Mouse (Mus musculus) lung, postnatal 25 days (tissue): ENCODE data around the gene Ces1h.

Source experiments
- DNase-seq: peaks from one replicate; pipeline ENCODE4 v3.0.0; 2022; ENCODE audit warnings: low spot score

Gene Ces1h

GRCm38 (mm10) chr8:93379625-93380024, at the start of gene Ces1h:
Gene Ces1h (minus strand): TSS chr8:93379725.
- DNase-seq = no peak

DNA sequence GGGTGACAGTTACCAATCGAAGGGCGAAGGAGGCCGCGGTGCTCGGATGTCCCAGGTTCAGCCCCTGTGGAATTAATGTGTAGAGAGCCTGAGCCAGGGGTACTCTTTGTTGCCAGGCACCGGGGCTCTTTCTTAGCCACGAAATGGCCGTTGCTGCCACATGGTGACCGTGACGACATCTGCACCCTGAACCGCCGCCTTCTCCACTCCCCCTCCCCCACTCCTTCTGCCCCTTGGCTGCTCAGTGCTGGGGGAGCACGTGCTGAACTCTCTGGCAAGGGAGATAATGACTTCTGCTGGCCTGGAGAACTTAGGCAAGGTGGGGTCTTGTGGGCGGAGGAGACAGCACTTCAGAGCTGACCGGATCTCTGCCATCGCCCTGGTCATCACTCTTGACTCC, 47.7 kb upstream of the Ces1h start:
- no peak for DNase-seq

GRCm38 (mm10) chr8:93415387-93415786, 35.9 kb upstream of the Ces1h start:
- DNase-seq = no peak

DNA sequence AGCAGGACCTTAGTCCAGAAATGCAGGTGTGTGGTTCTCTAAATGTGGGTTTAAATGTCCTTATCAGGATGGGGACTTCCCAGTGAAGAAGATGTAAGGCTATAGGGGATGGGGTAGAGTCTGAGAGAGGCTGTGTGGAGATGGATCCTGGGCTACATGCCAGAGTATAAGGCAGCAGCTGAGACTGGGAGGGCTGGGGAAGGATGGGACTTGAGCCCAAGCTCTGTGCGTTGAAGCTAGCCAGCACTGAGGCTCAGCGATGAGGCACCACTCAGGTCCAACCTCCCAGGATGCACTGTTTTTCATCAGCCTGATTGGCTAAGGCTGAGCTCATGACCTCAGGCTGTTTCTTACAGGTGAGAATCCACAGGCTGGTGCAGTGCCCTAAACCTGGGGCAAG, 29.3 kb upstream of the Ces1h start:
- no peak for DNase-seq

- no peak for DNase-seq
These were observed 20.2 kb upstream of the Ces1h start for GRCm38 (mm10) chr8:93399698-93400097.

DNA sequence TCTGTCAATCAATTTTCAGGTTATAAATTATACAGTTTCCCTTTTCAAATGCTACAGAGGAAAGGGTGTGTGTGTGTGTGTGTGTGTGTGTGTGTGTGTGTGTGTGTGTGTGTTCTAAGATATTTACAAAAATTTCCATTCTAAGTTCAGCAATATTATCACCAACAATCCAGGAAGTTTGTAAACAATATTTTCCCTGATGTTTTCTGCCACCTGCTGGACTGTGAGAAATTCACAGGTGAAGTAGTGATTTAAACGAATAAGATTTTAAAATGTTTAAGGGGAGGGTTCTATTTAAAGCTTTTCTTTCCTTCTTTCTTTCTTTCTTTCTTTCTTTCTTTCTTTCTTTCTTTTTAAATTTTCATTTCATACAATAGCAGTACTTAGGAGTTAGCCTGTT, 18.5 kb upstream of the Ces1h start:
- DNase-seq = peak; percentile 38

GRCm38 (mm10) chr8:93394079-93394619, 14.6 kb upstream of the Ces1h start:
- peak; percentile 7 for DNase-seq

DNA sequence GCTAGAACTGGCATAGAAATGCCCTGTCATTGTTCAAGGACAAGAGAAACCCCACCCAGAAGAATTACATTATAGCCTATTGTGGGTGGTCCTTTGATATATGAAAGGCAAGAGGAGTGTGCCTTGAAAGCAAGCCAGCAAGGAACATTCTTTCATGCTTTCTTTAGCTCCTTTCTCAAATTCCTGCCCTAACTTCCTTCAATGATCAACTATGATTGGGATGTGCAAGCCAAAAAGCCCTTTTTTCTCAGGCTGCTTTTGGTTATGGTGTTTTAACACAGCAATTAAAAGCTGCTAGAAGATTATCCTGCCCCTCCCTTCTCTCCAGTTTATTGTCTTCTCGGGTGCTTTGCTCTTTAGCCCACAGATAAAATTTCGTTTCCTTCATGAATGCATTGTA, 10.0 kb downstream of the Ces1h start:
- no peak for DNase-seq

DNA sequence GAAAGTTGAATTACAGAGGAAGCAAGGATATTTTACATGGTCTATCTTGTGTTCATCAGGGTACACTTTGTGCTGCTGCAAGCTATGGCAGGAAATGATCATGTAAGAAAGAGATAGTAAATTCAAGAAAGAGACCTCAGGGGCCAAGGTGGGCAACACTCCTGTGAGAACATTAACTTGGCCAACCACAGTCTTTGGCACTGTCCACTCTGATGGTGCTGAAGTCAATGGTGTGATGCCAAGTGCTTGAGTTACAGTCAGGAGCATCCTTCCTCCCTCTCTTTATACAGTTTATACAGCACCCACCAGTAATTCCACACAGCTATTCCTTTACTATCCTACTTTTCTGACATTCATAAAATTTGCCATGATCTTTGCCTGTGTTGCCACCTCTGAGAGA, 19.4 kb downstream of the Ces1h start:
- no peak for DNase-seq

GRCm38 (mm10) chr8:93339531-93339930, 40.0 kb downstream of the Ces1h start:
- DNase-seq = no peak

- peak; percentile 4 for DNase-seq
These were observed 42.3 kb downstream of the Ces1h start, which contains the start of gene Ces1g for GRCm38 (mm10) chr8:93337207-93337606. Gene Ces1g (minus strand): TSS chr8:93337308.

DNA sequence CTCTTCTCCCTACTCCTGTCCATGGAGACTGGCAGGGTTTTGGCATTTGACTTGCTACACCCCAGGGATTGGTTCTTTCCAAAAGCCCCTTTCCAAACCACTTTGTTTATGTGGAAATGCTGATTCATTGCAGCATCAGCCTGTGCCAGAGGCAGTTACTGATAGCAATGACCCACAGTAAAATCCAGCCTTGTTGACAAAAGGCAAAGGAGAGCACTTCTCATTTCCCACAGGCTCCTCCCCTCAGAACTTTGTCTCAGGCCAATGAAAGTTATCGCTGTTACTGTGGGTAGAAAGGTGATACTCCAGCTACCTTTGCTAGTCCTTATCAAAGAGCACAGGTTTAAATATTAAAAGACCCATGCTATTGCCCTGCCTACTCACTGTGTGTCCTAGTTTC, 46.8 kb downstream of the Ces1h start:
- DNase-seq = peak; percentile 74

DNA sequence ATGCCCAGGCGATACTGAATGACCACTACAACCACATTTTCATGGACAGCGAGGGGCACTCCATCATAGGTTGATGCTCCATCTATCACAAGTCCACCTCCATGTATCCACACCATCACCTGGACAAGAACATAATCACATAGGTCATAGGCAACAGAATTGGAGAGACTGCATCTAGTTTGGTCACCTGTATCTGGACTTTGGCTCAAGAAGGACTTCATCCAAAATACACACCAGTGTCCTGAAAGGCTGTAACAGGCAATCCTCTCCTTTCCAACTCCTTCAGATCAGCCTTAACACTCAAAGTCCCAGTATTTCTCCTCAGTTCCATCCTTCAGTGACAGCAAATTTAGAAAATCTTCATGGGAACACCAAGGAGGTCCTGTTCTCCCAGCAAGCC, 48.4 kb downstream of the Ces1h start:
- DNase-seq = no peak

- no peak for DNase-seq
These were observed 54.4 kb downstream of the Ces1h start for GRCm38 (mm10) chr8:93325123-93325522.

GRCm38 (mm10) chr8:93317031-93317430, 62.5 kb downstream of the Ces1h start:
- DNase-seq = no peak

- no peak for DNase-seq
These were observed 64.0 kb downstream of the Ces1h start for GRCm38 (mm10) chr8:93315557-93315956.
